Mouse (Mus musculus) heart, postnatal 25 days (tissue): ENCODE results near the gene Ppih. TPM values are rescaled to one million over a fixed set of nuclear protein-coding genes. Genes with fewer than 3 reads are reported as not detected.
"Not testable (repeated sequence)": the region's sequence is repeated elsewhere in the genome, so short reads cannot be mapped to it uniquely, and the experiment has no call there.

Source experiments
- DNase-seq: peaks from one replicate; pipeline ENCODE4 v3.0.0; 2022; ENCODE audit warnings: low spot score
- intact Hi-C: fragments of 180-260 bp; cut with DNase I; formaldehyde crosslinking; loops from one replicate; pipeline ENCODE4 v1.15.1; 2025
- total RNA-seq, 2 experiments: library from RNA; stranded (reverse); gene quantifications; 2 replicates each; pipeline ENCODE4 v1.2.3; 2021

Gene Ppih
- total RNA-seq, 2 experiments from 2014 or later = 10.3 to 11.1 TPM

DNA sequence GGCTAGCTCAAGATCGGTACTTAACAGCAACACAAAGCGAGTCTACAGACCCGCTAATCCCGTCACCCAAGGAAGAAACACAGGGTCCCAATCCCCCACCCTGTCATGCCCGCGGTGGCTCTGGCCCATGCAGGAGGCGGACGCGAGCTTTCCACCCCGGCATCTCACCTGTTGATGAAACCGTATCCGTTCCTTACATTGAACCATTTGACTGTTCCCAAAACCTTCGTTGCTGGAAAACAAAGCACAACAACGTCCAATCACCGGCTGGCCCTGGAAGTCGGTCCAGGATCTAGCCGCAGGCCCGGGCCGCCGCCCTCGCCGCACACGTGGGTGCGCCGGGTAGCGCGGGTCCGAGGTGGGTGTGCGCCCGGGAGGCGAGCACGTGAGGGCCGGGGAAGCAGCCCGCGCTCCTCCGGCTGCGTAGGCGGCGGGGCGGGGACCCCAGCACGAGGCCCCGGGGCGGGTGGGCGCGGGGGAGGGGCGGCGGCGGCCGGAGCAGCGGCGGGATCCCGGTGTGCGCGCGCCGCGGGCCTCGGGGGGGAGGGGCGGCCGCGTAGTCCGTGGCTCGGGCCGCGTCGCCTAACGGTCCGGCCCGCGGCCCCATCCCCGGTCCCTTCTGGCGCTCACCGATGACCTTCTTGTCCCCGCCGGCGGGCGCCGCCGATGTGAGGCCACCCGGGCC is 26.6 kb downstream of the Ppih start:
- intact Hi-C loops = loop anchor here (1.0 kb wide), 1 partner anchor 27 kb away; the partner anchor contains the start of gene Ppih
- no peak for DNase-seq

DNA sequence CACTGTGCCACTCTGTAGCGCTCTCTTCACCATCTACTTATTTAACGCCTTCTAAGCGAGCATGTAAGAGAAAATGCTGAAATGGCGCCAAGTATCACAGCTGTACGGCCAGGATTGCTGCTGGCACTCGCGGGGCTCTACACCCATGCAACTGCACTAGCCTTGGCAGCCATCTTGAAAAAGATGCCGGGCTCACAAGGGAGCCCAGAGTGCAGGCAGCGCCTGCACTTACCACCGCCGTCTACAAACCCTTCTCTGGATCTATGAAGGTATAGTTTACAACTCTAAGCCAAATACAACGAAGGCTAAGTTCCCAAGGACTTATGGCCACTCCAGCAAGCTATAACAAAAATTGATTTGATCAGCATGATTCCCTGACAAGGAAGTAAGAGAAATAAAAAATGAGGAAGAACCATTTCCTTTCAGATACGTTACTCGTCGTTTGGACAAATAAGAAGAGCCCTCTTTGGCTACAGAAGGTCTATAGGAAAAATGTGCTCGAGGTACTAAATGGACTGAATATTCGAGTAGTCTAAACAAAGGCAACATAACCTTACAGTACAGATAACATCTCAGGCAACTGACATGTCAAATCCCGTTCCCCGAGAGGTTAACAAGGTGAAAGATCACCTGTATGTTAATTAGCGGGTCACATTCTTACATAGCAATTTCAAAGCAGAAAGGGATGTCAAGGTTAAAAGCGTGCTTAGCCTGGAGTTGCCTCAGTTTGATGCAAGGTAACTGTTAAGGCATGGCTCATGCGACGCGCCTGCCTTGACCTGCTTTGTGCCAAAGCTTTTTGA is 27.4 kb downstream of the Ppih start:
- intact Hi-C loops = no loop called here
- peak; percentile 20 for DNase-seq

- intact Hi-C loops = no loop called here
- DNase-seq = no peak
Observed at GRCm38 (mm10) chr4:119291921-119292320, 28.4 kb downstream of the Ppih start.

DNA sequence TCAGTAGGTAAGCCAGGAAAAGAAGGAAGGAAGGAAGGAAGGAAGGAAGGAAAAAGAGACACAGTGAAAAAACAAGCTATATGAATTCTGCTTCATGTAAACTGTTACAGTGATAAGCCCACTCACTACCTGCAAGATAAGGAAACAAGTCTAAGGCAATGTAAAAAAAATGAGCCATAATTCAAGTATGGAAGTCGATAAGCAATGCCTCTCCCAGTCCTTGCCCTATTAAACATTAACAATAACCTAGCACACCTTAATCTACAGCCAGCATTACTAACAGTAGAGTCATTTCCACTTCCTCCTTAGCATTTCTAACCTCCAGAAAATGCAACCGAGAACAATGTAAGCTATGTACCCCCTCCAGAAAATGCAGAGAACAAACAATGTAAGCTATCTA is 35.0 kb downstream of the Ppih start:
- DNase-seq = no peak
- intact Hi-C loops = no loop called here

- intact Hi-C loops = loop anchor here (5.0 kb wide), 1 partner anchor 37 kb away; the partner anchor contains the start of gene Ppih
- no peak for DNase-seq
Observed at GRCm38 (mm10) chr4:119284861-119285260, 35.5 kb downstream of the Ppih start.

- DNase-seq, intact Hi-C loops: not testable (repeated sequence)
Observed at GRCm38 (mm10) chr4:119278784-119279183, 41.6 kb downstream of the Ppih start.

GRCm38 (mm10) chr4:119275726-119276125 is 44.6 kb downstream of the Ppih start:
- intact Hi-C loops = loop anchor here (2.0 kb wide), 1 partner anchor 15 kb away; no protein-coding TSS in a partner anchor
- DNase-seq = no peak

GRCm38 (mm10) chr4:119275226-119275625 is 45.1 kb downstream of the Ppih start:
- intact Hi-C loops = loop anchor here (2.0 kb wide), 1 partner anchor 14 kb away; no protein-coding TSS in a partner anchor
- no peak for DNase-seq

GRCm38 (mm10) chr4:119274627-119275026 is 45.7 kb downstream of the Ppih start:
- intact Hi-C loops = loop anchor here (2.0 kb wide), 1 partner anchor 14 kb away; no protein-coding TSS in a partner anchor
- DNase-seq = peak; percentile 34

- no peak for DNase-seq
- intact Hi-C loops = no loop called here
Observed at GRCm38 (mm10) chr4:119266606-119267005, 53.7 kb downstream of the Ppih start.

DNA sequence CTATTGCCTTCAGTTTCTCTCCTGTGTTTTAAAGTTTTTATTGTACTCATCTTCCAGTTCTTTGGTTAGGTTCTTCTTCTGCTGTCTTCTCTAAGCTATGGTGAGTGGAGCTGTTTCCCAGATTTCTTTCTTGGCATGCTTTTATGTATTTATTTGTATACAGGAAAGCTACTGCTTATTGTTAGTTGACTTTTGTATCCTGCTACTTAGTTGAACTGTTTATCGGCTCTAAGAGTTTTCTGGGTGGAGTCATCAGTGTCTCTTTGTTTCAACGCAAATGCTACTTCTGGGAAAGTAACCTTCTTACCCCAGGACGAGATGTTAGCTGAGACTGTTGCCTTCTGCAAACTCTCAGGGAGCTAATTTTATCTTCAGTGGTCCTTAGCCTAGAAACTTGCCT is 56.9 kb downstream of the Ppih start:
- intact Hi-C loops = no loop called here
- no peak for DNase-seq

DNA sequence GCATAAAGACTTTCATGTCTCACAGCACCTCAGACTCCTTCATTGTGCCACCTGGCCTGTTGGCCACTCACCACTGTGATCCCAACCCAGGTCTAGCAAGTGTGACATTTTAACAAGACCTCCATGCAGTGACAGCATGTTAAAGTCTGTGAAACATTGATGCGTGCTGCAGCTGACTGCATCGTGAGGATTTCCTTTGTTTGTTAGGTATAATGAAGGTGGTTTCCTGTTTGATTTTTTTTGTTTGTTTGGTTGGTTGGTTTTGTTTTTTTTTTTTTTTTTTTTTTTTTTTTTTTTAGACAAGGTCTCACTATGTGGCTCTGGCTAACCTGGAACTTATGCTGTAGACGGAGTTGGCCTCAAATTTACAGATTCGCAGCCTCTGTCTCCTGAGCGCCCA is 57.9 kb downstream of the Ppih start:
- DNase-seq = no peak
- intact Hi-C loops = no loop called here

GRCm38 (mm10) chr4:119261087-119261713 is 59.1 kb downstream of the Ppih start:
- intact Hi-C loops = loop anchor here (2.0 kb wide), 1 partner anchor 14 kb away; no protein-coding TSS in a partner anchor
- DNase-seq = no peak

- no peak for DNase-seq
- intact Hi-C loops = loop anchor here (2.0 kb wide), 1 partner anchor 15 kb away; no protein-coding TSS in a partner anchor
Observed at GRCm38 (mm10) chr4:119259344-119260254, 60.7 kb downstream of the Ppih start.

- intact Hi-C loops = no loop called here
- DNase-seq = no peak
Observed at GRCm38 (mm10) chr4:119257083-119257482, 63.3 kb downstream of the Ppih start.

DNA sequence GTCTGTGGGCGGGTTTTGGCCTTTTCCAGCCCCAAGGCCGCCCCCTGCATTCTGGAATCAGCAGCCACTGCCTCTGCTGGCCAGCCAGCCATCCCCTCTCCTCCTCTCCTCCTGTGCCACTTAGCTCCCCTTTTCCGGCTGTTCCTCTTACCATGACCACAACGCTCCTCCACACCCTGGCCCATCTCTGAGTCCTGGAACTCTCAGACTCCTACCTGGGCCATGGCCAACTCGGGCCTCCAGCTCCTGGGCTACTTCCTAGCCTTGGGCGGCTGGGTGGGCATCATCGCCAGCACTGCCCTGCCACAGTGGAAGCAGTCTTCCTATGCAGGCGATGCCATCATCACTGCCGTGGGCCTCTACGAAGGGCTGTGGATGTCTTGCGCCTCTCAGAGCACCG is 65.0 kb downstream of the Ppih start, which contains the start of gene Cldn19:
Cldn19 (plus strand) TSS at position 64 of the 400 bp plus-strand sequence.
- DNase-seq = no peak
- intact Hi-C loops = no loop called here

GRCm38 (mm10) chr4:119254012-119254618 is 66.2 kb downstream of the Ppih start:
- intact Hi-C loops = no loop called here
- no peak for DNase-seq

GRCm38 (mm10) chr4:119252025-119252808 is 68.1 kb downstream of the Ppih start:
- no peak for DNase-seq
- intact Hi-C loops = no loop called here
